Mouse (Mus musculus): ENCODE measurements around the gene Vcam1.

Gene Vcam1

GRCm38 (mm10) chr3:116129259-116129738 is at the start of gene Vcam1:
Gene Vcam1, minus strand, starts transcription at chr3:116129688.
- CTCF ChIA-PET, result no interaction called here

GRCm38 (mm10) chr3:116175106-116175505 is 45.6 kb upstream of the Vcam1 start:
- CTCF ChIA-PET, result no interaction called here

- CTCF ChIA-PET, result no interaction called here
Measured at GRCm38 (mm10) chr3:116171461-116171860, 42.0 kb upstream of the Vcam1 start.

GRCm38 (mm10) chr3:116168056-116168455 is 38.6 kb upstream of the Vcam1 start:
- CTCF ChIA-PET, result no interaction called here

DNA sequence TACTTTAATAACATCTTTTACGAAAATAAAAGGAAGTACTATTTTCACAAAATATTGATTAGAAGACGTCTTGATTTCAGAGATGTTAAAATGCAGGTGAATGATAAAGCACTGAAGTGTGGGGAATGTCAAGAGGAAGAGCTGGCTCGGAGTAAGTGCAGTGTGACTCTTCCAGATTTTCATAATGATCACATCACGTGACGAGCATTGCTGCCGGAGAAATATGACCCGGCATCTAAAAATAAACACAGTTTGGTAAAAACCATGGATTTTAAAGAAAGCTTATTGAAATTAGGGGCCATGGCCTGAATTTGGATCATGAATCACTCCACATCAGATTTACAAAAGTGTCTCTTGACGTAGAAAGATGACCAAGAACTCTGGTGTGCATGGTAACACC is 36.8 kb upstream of the Vcam1 start:
- CTCF ChIA-PET, result no interaction called here

- CTCF ChIA-PET, result no interaction called here
Measured at GRCm38 (mm10) chr3:116165030-116165429, 35.5 kb upstream of the Vcam1 start.

GRCm38 (mm10) chr3:116163517-116163916 is 34.0 kb upstream of the Vcam1 start:
- CTCF ChIA-PET, result interaction anchor here (1.3 kb wide), 1 partner anchor 36 kb away, joined by 23 read pairs; no protein-coding TSS in a partner anchor

DNA sequence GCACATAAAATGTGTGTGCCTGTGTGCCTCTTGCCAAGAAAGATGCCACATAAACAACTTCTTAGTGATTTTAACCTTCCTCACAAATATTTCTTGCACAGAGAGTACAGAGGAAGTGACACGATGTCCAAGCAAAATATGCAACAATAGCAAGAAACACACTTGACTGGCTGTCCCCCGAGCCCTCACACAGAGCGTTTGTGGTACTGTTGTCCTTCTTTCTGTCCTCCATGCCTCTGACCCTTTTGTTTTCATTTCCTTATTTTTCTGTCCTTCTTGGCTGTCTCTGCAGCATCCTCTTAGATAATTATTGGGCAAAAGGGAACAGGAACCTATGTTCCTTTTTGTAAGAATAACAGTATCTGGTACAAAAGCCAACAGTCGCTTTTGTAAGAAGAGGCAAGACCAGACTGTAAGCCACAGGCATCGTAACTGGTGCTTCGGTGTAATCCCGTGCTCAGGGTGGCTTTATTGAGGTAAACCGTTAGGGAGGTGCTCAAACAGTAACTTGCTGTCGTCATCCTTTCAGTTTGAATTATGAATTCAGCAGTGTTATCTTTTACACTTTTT is 32.7 kb upstream of the Vcam1 start:
- CTCF ChIA-PET, result no interaction called here

DNA sequence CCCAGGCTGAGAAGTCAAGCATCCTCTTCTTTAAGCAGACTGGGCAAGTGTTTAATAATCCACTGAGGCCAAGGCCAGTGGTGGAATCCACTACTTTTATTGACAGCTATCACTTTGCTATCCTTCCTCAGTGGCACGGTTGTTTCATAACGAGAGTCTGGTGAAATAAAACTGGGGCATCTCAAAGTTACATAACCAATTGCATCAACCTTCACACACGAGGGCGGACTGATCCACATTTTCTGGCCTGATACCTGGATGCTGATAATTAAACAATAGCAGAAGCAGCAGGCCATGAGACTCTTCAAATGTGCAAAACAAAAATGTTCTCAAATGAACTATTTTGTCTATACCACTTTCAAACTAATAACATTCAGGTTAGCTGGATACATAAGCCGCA is 29.9 kb upstream of the Vcam1 start:
- CTCF ChIA-PET, result no interaction called here

DNA sequence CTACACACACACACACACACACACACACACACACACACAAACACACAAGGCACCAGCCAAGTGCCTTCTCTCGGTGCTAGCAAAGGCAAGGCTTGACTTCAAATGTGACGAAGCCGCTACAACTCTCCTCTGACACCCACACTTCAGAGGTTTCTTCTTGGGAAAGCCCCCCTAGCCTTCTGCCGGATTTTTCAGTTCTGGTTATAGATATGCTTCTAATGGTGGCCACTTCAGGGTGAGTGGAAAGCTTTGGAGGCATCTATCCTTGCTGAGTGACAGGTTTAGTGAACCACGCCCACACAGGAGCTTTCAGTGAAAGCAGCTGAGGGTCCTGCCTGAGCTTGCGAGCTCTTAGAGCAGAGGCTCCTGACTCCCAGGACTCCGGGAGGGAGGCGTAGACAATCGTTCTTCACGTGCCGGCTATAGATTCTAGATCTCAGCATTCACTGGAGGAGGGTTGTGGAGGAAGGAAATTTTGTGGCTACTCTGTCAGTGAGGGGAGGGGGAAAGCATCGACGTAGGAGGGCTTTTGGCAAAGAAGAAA is 28.0 kb upstream of the Vcam1 start:
- CTCF ChIA-PET, result no interaction called here

DNA sequence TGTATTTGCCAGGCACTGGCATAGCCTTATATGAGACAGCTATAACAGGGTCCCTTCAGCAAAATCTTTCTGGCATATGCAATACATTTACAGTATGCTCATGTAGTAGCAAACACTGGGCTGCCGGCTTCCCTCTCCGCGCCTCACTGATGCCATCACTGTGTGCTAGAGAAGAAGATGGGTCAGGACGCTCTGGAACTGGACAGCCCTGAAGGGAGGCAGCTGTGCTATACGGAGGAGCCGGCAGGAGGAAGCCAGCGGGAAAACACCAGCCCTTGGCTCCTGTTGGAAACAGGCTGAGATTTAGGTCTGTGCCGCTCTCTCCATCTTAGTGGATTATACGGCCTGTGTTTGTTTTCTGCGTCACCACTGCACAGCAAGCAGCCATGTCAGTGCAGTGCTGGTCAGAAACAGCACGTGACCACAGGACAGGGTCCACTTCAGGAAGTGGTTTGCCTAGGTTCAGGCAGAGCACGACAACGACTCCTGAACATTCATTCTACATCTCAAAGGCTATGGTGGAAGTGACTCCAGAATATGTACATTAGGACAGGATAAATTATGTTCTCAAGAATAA is 20.7 kb upstream of the Vcam1 start:
- CTCF ChIA-PET, result no interaction called here

DNA sequence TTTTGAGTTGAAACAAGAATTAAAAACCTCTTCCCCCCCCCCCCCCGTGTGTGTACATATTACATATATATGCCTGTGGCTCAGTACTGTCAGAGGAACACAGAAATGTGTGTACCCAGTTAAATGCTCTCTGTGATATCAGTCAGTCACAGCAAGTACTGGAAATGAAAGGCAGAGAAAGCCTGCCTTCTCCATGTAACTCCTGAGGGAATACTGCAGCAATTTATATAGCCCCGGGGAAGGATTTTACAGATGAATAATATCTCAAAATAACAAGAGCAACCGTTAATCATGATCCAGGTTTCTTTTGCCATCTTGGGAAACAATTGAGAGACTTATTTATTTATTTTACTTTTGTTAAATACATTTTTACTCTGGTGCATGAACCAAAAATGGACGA is 19.6 kb upstream of the Vcam1 start:
- CTCF ChIA-PET, result no interaction called here

DNA sequence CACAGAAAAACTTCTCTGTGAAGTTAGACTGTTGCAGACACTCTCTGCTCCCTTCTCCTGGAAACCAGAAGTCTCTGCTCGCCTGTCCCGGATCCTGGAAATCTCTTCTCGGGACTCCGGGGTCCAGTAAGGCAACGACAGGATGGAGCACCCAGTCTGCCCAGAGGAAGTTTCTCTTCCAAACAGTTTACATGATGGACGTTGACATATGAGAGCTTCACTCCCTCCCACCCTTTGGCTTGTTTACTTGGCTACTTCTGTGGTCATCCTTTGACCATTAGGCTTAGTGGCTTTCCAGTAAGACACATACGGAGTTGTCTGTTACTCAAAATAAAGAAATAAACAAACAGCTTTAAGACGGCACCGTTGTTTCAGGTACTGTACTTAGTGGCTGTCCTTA is 19.2 kb upstream of the Vcam1 start:
- CTCF ChIA-PET, result no interaction called here

DNA sequence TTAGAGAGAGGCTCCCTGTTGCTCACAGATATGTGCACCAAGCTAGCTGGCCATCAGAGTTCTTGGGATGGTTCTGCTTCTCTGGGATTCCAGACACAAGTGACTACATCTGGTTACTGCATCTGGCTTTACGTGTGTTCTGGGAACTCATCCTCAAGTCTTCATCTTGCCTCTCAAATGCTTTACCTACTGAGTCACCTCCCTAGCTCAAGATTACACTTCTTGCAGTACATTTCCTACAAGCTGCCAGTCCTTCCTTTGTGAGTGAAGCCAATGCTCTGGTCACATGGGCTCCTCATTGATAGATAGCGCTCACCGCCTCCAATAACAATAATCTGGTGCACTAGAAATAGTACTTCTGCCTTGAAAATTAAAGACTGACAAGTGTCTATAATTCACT is 11.7 kb upstream of the Vcam1 start:
- CTCF ChIA-PET, result no interaction called here

GRCm38 (mm10) chr3:116139000-116139399 is 9.5 kb upstream of the Vcam1 start:
- CTCF ChIA-PET, result no interaction called here

- CTCF ChIA-PET, result no interaction called here
Measured at GRCm38 (mm10) chr3:116138081-116138480, 8.6 kb upstream of the Vcam1 start.

DNA sequence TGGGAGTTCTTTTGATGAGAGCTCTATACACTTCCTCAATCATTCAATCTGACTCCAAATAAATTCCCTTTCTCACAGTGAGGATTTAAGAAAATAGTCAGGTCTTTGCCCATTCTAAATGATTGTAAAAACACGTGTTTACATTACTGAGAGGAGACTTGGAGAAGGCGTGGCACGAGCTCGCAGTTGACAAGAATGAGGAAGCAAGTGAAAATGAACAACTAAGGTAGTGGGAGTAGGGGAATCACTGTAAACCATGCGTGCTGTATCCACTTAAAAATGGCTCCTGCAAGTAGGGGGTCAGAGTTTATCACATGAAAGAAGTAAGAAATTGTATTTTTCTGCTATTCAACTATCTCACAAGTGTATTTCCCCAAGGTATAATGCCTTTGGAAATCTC is 3.9 kb upstream of the Vcam1 start:
- CTCF ChIA-PET, result no interaction called here

GRCm38 (mm10) chr3:116130711-116131110 is 1.2 kb upstream of the Vcam1 start:
- CTCF ChIA-PET, result no interaction called here

DNA sequence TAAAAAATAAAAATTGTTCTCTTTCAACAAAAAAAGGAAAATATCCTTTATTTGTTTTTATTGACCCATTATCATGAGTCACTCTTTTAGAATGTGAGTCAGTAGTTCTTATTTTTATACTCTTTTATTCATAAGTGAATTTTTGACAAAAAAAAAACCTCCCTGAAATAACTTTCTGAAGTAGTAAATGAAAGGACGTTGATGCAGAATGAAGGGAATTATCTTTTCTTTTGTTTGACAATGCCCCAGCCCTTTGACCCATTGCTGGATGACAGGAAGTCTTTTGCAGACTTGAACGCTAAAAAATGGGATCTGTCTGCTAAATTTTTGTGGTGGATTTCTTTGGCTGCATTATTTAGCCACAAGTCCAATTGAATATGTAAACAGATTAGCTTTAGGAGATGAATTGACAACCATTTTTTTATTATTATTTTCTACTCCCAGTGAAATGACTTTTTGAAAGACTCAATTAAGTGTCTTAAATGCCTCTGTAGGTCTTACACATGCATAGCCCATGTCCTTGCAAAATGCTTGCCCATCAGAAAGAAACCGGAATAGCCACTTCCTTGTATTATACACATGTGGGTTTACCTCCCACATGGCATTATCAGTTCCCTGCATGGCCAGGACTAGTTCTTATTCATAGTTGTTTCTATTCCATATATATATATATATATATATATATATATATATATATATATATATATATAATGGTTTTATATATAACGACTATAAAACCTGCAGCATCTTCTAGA is 530 bp upstream of the Vcam1 start:
- CTCF ChIA-PET, result no interaction called here

DNA sequence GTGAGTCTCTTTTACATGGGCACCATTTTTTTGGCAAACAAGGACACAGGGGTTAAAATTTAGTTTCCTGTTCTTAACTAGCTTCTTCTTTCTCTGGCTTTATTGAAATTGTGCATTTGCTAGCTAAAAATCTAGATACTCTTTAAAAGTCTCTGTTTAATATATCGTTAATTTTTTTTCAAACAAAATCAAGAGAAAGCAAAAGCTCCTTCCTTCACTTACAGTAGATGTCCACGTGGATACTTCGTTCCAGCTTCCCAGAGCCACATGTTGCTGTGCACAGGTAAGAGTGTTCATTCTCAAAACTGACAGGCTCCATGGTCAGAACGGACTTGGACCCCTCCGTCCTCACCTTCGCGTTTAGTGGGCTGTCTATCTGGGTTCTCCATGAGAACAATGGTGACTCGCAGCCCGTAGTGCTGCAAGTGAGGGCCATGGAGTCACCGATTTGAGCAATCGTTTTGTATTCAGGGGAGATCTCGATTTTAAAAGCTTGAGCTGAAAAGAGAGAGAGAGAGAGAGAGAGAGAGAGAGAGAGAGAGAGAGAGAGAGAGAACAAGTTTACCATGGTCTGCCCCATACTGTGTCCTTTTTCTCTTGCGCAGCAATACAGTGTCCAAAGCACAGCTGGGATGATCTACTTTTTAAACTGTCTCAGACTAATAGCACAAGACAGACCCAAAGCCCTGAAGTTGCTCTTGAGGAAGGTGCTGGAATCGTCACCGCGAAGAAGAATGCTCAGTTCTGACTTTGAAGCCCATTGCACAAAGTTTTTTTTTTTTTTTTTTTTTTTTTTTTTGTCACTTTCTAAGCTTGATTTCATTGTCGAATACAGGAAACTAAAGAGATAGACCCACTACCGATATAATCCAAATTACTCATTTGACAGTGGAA is 930 bp downstream of the Vcam1 start:
- CTCF ChIA-PET, result no interaction called here

DNA sequence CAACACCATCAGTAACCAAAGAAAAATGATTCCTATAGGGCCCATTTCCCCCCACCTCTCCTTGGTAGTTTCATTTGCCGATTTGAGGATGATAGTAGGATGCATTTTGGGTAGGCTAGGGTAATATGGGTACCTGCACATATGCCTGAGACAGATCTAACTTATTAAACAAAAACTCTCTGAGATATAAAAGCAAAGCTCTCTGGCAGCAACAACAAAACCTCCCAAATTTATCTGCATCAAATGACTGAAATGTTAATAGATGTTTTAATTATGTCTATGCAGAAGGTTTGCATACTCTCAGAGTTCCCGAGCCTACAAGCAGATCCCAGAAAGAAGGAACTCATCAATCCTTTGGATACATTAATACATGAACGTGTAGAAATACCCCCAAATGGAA is 1.7 kb downstream of the Vcam1 start:
- CTCF ChIA-PET, result no interaction called here

DNA sequence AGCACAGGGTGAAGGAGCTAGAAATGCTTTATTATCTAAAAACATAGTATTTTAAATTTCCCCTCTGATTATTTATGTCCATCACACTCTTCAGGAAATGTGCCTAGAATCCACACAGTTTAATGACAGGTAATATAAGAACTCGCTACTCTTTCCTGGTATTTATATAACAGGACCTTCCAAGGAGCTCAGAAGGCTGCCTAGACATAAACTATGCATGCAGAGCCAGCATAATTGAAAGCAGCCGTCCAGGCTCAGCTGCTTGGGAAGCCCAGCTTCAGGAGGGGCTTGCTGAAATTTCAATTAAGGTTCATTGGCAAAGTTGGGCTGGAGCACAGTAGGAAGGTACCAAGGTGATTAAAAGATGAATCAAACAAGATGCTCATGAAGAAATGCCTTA is 2.2 kb downstream of the Vcam1 start:
- CTCF ChIA-PET, result no interaction called here
